In genomic region chr19:6996006-6996405, GRCm38 (mm10) we compare ENCODE assay signal across 8 mouse cellular contexts. TPM values are rescaled to one million over a fixed set of nuclear protein-coding genes. Genes with fewer than 3 reads are reported as not detected.
DNase-seq lines count a peak whose midpoint lies in the region; ATAC-seq lines count a peak whose summit lies in the region.

Nudt22 (minus strand) TSS chr19:6996117.
Trpt1 (plus strand) TSS chr19:6996131.

- H3K9me3 ChIP-seq in embryonic facial prominence, embryonic 15.5 days (replicated peaks) = no peaks in the 10 kb centered on the region
- H3K9me3 ChIP-seq in kidney, embryonic 14.5 days (ENCODE audit: control insufficient read depth, low read length) = no peaks in the 10 kb centered on the region
- no peaks in the 10 kb centered on the region for H3K9me3 ChIP-seq in liver, embryonic 12.5 days (replicated peaks)
- H3K9me3 ChIP-seq in stomach, embryonic 14.5 days (ENCODE audit: control insufficient read depth, low read depth, low read length) = no peaks in the 10 kb centered on the region

- no peaks in the 10 kb centered on the region for H3K27me3 ChIP-seq in embryonic facial prominence, embryonic 15.5 days
- no peaks in the 10 kb centered on the region for H3K27me3 ChIP-seq in kidney, embryonic 14.5 days (ENCODE audit: control insufficient read depth, insufficient read depth, low read length)
- no peaks in the 10 kb centered on the region for H3K27me3 ChIP-seq in liver, embryonic 12.5 days (replicated peaks)
- H3K27me3 ChIP-seq in stomach, embryonic 14.5 days (ENCODE audit: control insufficient read depth, insufficient read depth, low read length) = no peaks in the 10 kb centered on the region

- peak; percentile 74 for ATAC-seq in embryonic facial prominence, embryonic 15.5 days (ENCODE audit: insufficient number of reproducible peaks, low FRiP score, low TSS enrichment, low read depth)
- peak; percentile 78 for ATAC-seq in kidney, embryonic 14.5 days (ENCODE audit: low FRiP score, low TSS enrichment)
- peak; percentile 72 for ATAC-seq in liver, embryonic 12.5 days
- peak; percentile 66; the same call in 1 of the 2 replicates for ATAC-seq in stomach, embryonic 14.5 days (ENCODE audit: insufficient number of reproducible peaks, insufficient read depth, low FRiP score, low read depth)

- under 1% methylated on average over 24 of the region's 24 CpGs for WGBS in embryonic facial prominence, embryonic 15.5 days
- under 1% methylated on average over 24 of the region's 24 CpGs for WGBS in kidney, embryonic 14.5 days
- WGBS in liver, embryonic 12.5 days (ENCODE audit: insufficient replicate concordance) = 1% methylated on average over 24 of the region's 24 CpGs
- WGBS in stomach, embryonic 14.5 days = under 1% methylated on average over 24 of the region's 24 CpGs

- peak within 1 kb of the TSS; percentile 76 for H3K4me2 ChIP-seq in embryonic facial prominence, embryonic 15.5 days (replicated peaks)
- peak within 1 kb of the TSS; percentile 92 for H3K4me2 ChIP-seq in kidney, embryonic 14.5 days (replicated peaks; ENCODE audit: low read depth, low read length)
- peak within 1 kb of the TSS; percentile 93 for H3K4me2 ChIP-seq in liver, embryonic 12.5 days
- peak within 1 kb of the TSS; percentile 86 for H3K4me2 ChIP-seq in stomach, embryonic 14.5 days (replicated peaks; ENCODE audit: low read depth, low read length)

- peak within 1 kb of the TSS; percentile 68 for H3K27ac ChIP-seq in embryonic facial prominence, embryonic 15.5 days (replicated peaks)
- peak within 1 kb of the TSS; percentile 62; the same call in 1 of the 2 replicates for H3K27ac ChIP-seq in kidney, embryonic 14.5 days (ENCODE audit: low read depth, low read length)
- peak within 1 kb of the TSS; percentile 75 for H3K27ac ChIP-seq in liver, embryonic 12.5 days
- peak within 1 kb of the TSS; percentile 40; the same call in 1 of the 2 replicates for H3K27ac ChIP-seq in stomach, embryonic 14.5 days (ENCODE audit: low read length)

- peak; percentile 82 for DNase-seq in A20 (ENCODE audit: low read depth, low spot score)
- DNase-seq in adrenal gland, postnatal 4 days (ENCODE audit: low spot score in 2 of 2) = peak; percentile 69 to 82
- peak; percentile 91 to 93 for DNase-seq in heart, adult 9 months (ENCODE audit: low spot score in 2 of 2)
- peak; percentile 51 to 53 for DNase-seq in natural killer cell, adult 2 months (ENCODE audit: low spot score in 2 of 2)

- peaks cover 47% of the 10 kb centered on the region for H3K4me1 ChIP-seq in embryonic facial prominence, embryonic 15.5 days
- H3K4me1 ChIP-seq in kidney, embryonic 14.5 days (ENCODE audit: control insufficient read depth, insufficient read depth, low read length) = peaks cover 21% of the 10 kb centered on the region
- peaks cover 63% of the 10 kb centered on the region for H3K4me1 ChIP-seq in liver, embryonic 12.5 days
- peaks cover 24% of the 10 kb centered on the region for H3K4me1 ChIP-seq in stomach, embryonic 14.5 days (ENCODE audit: control insufficient read depth, insufficient read depth, low read length)

- H3K36me3 ChIP-seq in embryonic facial prominence, embryonic 15.5 days = peaks cover 21% of the 10 kb centered on the region
- H3K36me3 ChIP-seq in kidney, embryonic 14.5 days (ENCODE audit: control insufficient read depth, insufficient read depth, low read length) = peaks cover 5% of the 10 kb centered on the region
- peaks cover 34% of the 10 kb centered on the region for H3K36me3 ChIP-seq in liver, embryonic 12.5 days
- H3K36me3 ChIP-seq in stomach, embryonic 14.5 days (ENCODE audit: control insufficient read depth, insufficient read depth, low read length) = no peaks in the 10 kb centered on the region; the same call in 1 of the 2 replicates

- peak within 1 kb of the TSS; percentile 53 for H3K4me3 ChIP-seq in embryonic facial prominence, embryonic 15.5 days (replicated peaks)
- H3K4me3 ChIP-seq in kidney, embryonic 14.5 days (ENCODE audit: low read length) = peak within 1 kb of the TSS; percentile 66
- H3K4me3 ChIP-seq in liver, embryonic 12.5 days = peak within 1 kb of the TSS; percentile 66
- peak within 1 kb of the TSS; percentile 57 for H3K4me3 ChIP-seq in stomach, embryonic 14.5 days (ENCODE audit: low read depth, low read length)

- H3K9ac ChIP-seq in embryonic facial prominence, embryonic 15.5 days = peak within 1 kb of the TSS; percentile 59
- peak within 1 kb of the TSS; percentile 67 for H3K9ac ChIP-seq in kidney, embryonic 14.5 days (ENCODE audit: low read depth, low read length)
- H3K9ac ChIP-seq in liver, embryonic 12.5 days = peak within 1 kb of the TSS; percentile 74
- peak within 1 kb of the TSS; percentile 73 for H3K9ac ChIP-seq in stomach, embryonic 14.5 days (replicated peaks; ENCODE audit: low read depth, low read length)

RNA-seq across cellular contexts. Expression of gene Nudt22, which starts in this region (rescaled TPM):
- 10 to 100 TPM; 47.8 TPM for total RNA-seq in adrenal gland, postnatal 4 days (2021)
- 22.2 and 24.1 TPM in 2 replicates for polyA plus RNA-seq in embryonic facial prominence, embryonic 15.5 days (2015; fragmentation: Nextera tagmentation; extraction: Ambion mirVana)
- polyA plus RNA-seq in kidney, embryonic 14.5 days (2014; fragmentation: Nextera tagmentation; extraction: Ambion mirVana) = 20.4 and 22.2 TPM in 2 replicates
- polyA plus RNA-seq in liver, embryonic 12.5 days (2016; fragmentation: Nextera tagmentation; extraction: Ambion mirVana) = 10.0 and 11.9 TPM in 2 replicates
- polyA plus RNA-seq in stomach, embryonic 14.5 days (2014; fragmentation: Nextera tagmentation; extraction: Ambion mirVana) = 15.3 and 19.6 TPM in 2 replicates

RNA-seq across cellular contexts. Expression of gene Trpt1, which starts in this region (rescaled TPM):
- total RNA-seq in adrenal gland, postnatal 4 days (2021) = 10 to 100 TPM; 15.3 to 16.6 TPM
- polyA plus RNA-seq in embryonic facial prominence, embryonic 15.5 days (2015; fragmentation: Nextera tagmentation; extraction: Ambion mirVana) = 12.5 and 12.7 TPM in 2 replicates
- 9.7 and 12.1 TPM in 2 replicates for polyA plus RNA-seq in kidney, embryonic 14.5 days (2014; fragmentation: Nextera tagmentation; extraction: Ambion mirVana)
- polyA plus RNA-seq in liver, embryonic 12.5 days (2016; fragmentation: Nextera tagmentation; extraction: Ambion mirVana) = 2.2 and 2.5 TPM in 2 replicates
- polyA plus RNA-seq in stomach, embryonic 14.5 days (2014; fragmentation: Nextera tagmentation; extraction: Ambion mirVana) = 9.6 and 11.5 TPM in 2 replicates

Comparison
In these comparisons a context has a peak if more than half of its experiments do, and no peak if none do; other contexts are left out.
1. Peak in every context shown above with its lines: DNase-seq, ATAC-seq, H3K4me3 ChIP-seq and H3K27ac ChIP-seq.